Mouse (Mus musculus) neural tube, embryonic 14.5 days (tissue): ENCODE measurements around the gene Pax9. TPM values are rescaled to one million over a fixed set of nuclear protein-coding genes. Genes with fewer than 3 reads are reported as not detected.

Source experiments
- ATAC-seq: fragments of 200-750 bp; cut with Nextera tagmentation; 2 replicates; pipeline ENCODE4 v1.8.0; 2017; ENCODE audit warnings: low read depth, mild to moderate bottlenecking, moderate TSS enrichment, moderate library complexity
- H3K27ac ChIP-seq: fragments of 300-500 bp; sonication (generic); 2 replicates; pipeline ENCODE4 v1.5.1; 2014; ENCODE audit warnings: low read depth, mild to moderate bottlenecking, control low read depth, low read length, moderate library complexity, mixed read lengths
- H3K27me3 ChIP-seq: fragments of 300-500 bp; sonication (generic); 2 replicates; pipeline ENCODE4 v1.6.1; 2014; ENCODE audit warnings: low read length; ENCODE audit not compliant: control insufficient read depth, insufficient read depth
- H3K36me3 ChIP-seq: fragments of 300-500 bp; sonication (generic); 2 replicates; pipeline ENCODE4 v1.6.1; 2014; ENCODE audit warnings: low read length, mixed read lengths; ENCODE audit not compliant: control insufficient read depth, insufficient read depth
- H3K4me1 ChIP-seq: fragments of 300-500 bp; sonication (generic); 2 replicates; pipeline ENCODE4 v1.6.1; 2014; ENCODE audit warnings: low read length; ENCODE audit not compliant: control insufficient read depth, insufficient read depth
- H3K4me2 ChIP-seq: fragments of 300-500 bp; sonication (generic); 2 replicates; pipeline ENCODE4 v1.6.1; 2014; ENCODE audit warnings: mild to moderate bottlenecking, low read depth, low read length, control low read depth
- H3K4me3 ChIP-seq: fragments of 300-500 bp; sonication (generic); 2 replicates; pipeline ENCODE4 v1.5.1; 2014; ENCODE audit warnings: low read depth, low read length, control low read depth, mixed read lengths
- H3K9ac ChIP-seq: fragments of 300-500 bp; sonication (generic); replicated peaks from 2 replicates; pipeline ENCODE4 v1.6.1; 2014; ENCODE audit warnings: low read depth, mild to moderate bottlenecking, control low read depth, low read length, mixed read lengths
- H3K9me3 ChIP-seq: fragments of 300-500 bp; sonication (generic); 2 replicates; pipeline ENCODE4 v1.6.1; 2016; ENCODE audit warnings: low read length; ENCODE audit not compliant: control insufficient read depth
- WGBS: fragments of 180-500 bp; shearing (Covaris S2); extraction: QIAGEN DNeasy Blood & Tissue Kit; methylation state at CpG from one replicate; pipeline ENCODE4 v1.1.7; 2014; 5-methylcytosine and 5-hydroxymethylcytosine counted together
- polyA plus RNA-seq: library from polyadenylated mRNA; unstranded; fragments of >200 nt; fragmentation: Nextera tagmentation; extraction: Ambion mirVana; gene quantifications from 2 replicates; pipeline ENCODE4 v1.2.1, GENCODE M21; 2014

Gene Pax9
- polyA plus RNA-seq, 1 experiment from 2014 or later, result not detected

DNA sequence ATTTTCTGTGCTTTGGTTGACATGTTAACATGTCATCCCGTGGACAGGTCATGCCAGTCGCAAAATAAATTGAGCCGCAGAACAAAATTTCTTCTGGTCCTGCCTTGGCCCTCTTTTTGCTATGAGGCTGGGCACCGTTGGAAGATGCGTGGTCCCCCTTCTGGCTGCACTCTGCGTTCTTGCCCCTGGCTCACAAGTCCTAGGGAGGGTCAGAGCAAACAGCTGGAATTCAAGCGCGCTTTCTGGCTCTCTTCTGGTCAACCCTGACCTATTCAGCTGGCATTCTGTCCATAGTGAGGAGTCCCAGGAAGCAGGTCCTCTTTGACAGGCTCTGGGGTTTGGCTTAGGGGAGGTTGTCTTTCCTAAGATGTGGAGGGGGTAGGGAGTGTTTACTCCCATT is 2.6 kb upstream of the Pax9 start:
- WGBS, result 3% methylated on average over 8 of the region's 8 CpGs
- Histone ChIP-seq H3K9me3 (no peaks in the 10 kb centered on the region), H3K27ac (no peak overlapping the region), H3K27me3 (peaks cover 80% of the 10 kb centered on the region), H3K36me3 (no peaks in the 10 kb centered on the region), H3K4me3 (no peak overlapping the region), H3K4me1 (no peaks in the 10 kb centered on the region), H3K4me2 (no peak overlapping the region), H3K9ac (no peak overlapping the region)
- ATAC-seq, result no peak

DNA sequence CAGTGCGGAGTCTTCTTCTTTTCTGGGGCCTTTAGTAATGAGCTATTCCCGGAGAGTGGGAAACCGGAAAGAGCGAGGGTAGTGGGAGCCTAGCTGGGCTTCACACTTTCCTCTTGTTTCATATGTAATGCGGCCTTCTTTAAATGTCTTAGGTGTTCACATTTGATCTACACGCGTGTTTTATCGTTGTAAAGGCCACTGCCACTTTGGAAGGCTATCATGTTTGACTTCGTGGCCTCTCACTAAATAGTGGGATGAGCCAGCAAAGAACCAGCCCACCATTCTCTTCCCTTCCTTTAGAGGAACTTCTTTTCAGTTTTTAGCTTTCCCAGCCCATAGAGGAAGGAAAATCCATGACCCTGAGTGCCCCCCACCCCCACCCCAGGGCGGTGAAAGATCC is 2.2 kb upstream of the Pax9 start:
- Histone ChIP-seq H3K4me3 (no peak overlapping the region), H3K4me2 (no peak overlapping the region), H3K27me3 (peaks cover 77% of the 10 kb centered on the region), H3K9me3 (no peaks in the 10 kb centered on the region), H3K27ac (no peak overlapping the region), H3K36me3 (no peaks in the 10 kb centered on the region), H3K9ac (no peak overlapping the region), H3K4me1 (no peaks in the 10 kb centered on the region)
- ATAC-seq, result no peak
- WGBS, result 0% methylated on average over 10 of the region's 10 CpGs

DNA sequence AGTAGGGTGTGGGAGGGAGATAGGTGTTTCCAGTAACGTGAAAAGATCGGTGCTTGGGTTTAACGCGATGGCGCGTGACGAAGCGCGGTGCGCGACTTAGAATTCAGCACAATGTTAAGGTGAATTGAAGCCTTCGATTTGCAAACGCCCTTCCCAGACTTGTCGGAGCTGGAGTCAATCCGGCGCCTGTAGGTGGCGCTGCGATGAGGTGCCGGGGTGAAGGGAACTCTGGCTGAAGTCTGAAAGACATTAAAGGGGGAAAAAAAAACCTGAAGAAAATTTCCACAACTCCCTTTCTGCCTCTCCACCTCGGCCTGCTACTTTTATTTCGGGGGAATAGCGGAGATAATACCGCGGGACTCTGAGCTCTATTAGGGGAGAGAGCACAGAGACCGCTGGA is 1.8 kb upstream of the Pax9 start:
- no peak for ATAC-seq
- Histone ChIP-seq H3K27ac (no peak overlapping the region), H3K4me2 (no peak overlapping the region), H3K4me3 (no peak overlapping the region), H3K27me3 (peaks cover 73% of the 10 kb centered on the region), H3K9me3 (no peaks in the 10 kb centered on the region), H3K4me1 (no peaks in the 10 kb centered on the region), H3K36me3 (no peaks in the 10 kb centered on the region), H3K9ac (no peak overlapping the region)
- WGBS, result 0% methylated on average over 25 of the region's 25 CpGs

DNA sequence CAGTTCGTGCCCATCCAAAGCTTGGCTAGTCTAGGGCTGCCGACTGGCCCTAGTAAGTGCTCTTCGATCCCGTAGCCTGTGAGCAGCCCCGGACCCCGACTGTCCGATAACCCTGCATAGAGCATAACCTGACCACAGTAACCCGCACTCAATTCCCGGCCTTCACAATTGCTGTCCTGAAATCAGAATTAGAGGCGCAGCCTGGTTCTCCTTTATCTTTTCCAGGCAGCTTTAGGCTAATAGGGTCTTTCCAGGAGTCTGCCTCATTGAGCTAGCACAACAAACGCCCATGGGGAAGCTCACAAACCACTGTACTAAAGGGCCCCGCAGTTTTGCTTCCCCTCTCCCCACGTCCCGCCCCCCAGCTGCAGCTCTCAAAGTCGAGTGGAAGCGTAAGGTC is 1.2 kb upstream of the Pax9 start:
- no peaks in the 10 kb centered on the region for H3K9me3 ChIP-seq
- no peak overlapping the region for H3K27ac ChIP-seq
- H3K4me1 ChIP-seq, result no peaks in the 10 kb centered on the region
- no peak overlapping the region for H3K4me3 ChIP-seq
- ATAC-seq, result no peak
- no peak overlapping the region for H3K4me2 ChIP-seq
- H3K27me3 ChIP-seq, result peaks cover 74% of the 10 kb centered on the region
- WGBS, result 1% methylated on average over 16 of the region's 16 CpGs
- no peak overlapping the region for H3K9ac ChIP-seq
- H3K36me3 ChIP-seq, result no peaks in the 10 kb centered on the region

DNA sequence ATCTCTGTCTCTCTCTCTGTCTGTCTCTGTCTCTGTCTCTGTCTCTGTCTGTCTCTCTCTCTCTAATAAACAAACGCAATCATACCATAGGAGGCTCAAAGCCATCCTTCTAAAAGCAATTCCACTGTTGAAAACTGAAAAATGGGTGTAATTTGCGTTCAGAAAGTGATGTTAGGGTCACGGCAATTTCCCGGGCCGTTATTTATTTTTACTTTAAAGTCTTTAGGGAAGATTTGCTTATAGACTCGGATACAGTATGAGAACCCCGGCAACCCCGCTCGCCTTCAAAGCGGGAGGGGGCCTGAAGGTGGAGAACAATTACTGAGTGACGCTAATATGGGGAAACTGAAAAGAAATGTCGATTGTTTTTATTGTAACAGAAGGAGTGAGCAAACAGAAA is 566 bp upstream of the Pax9 start:
- Histone ChIP-seq H3K27me3 (peaks cover 74% of the 10 kb centered on the region), H3K36me3 (no peaks in the 10 kb centered on the region), H3K27ac (no peak overlapping the region), H3K9me3 (no peaks in the 10 kb centered on the region), H3K4me3 (no peak overlapping the region), H3K4me2 (no peak overlapping the region), H3K4me1 (no peaks in the 10 kb centered on the region), H3K9ac (no peak overlapping the region)
- WGBS, result 2% methylated on average over 12 of the region's 12 CpGs
- ATAC-seq, result no peak

DNA sequence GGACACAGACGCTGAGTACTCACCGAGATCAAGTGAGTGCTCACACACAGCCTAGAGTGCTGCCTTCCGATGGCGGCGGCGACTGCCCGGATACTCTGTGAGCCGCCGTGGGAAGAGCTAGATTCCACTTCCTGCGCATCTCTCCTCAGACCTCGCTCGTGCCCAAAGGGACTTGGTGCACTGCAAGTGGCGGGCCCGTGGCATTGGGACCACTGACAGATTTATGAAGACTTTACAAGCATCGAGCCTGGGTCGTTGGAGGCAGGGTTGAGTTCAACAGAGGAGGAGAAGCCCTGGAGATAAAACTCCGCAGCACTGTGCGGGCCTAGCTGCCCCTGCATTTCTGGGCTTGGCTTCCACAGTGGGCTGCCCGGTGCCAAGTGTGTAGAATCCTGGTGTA is 969 bp downstream of the Pax9 start:
- Histone ChIP-seq H3K4me2 (no peak overlapping the region), H3K4me3 (no peak overlapping the region), H3K9ac (no peak overlapping the region), H3K9me3 (no peaks in the 10 kb centered on the region), H3K27ac (no peak overlapping the region), H3K36me3 (no peaks in the 10 kb centered on the region), H3K27me3 (peaks cover 75% of the 10 kb centered on the region), H3K4me1 (no peaks in the 10 kb centered on the region)
- no peak for ATAC-seq
- WGBS, result 2% methylated on average over 19 of the region's 19 CpGs

DNA sequence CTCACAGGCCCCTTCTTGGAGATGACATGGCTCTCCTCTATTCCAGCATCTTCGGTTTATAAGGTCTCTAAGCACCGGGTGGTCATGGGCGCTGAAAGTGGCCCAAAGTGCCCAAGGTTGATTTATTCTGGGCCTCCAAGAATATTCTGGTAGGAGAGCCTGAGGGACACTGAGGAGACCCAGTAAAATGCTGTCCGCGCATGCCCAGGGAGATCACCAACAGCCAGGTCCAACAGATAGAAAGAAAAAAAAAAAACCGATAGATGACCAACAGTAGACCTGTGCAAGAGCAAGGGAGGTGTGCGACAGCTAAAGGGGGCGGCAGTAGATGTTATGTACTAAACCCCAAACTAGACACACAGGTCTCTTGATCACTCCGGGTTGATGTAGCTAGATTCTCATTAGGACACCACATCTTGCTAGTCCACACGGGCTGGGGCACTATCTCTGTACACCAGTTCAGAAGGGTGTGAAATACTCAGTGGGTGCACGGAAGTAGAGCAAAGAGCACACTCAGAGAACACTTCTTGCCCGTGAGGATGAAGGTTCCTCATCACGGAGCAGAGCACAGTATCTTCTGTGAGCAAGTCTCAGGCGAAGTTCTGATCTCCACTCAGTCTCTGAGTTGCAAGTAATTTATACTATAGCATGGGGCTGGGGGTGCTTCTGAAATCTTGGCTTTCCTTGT is 2.0 kb downstream of the Pax9 start:
- no peaks in the 10 kb centered on the region for H3K36me3 ChIP-seq
- H3K27ac ChIP-seq, result no peak overlapping the region
- H3K9ac ChIP-seq, result no peak overlapping the region
- no peaks in the 10 kb centered on the region for H3K9me3 ChIP-seq
- no peak for ATAC-seq
- WGBS, result 6% methylated on average over 14 of the region's 14 CpGs
- no peak overlapping the region for H3K4me3 ChIP-seq
- no peak overlapping the region for H3K4me2 ChIP-seq
- no peaks in the 10 kb centered on the region for H3K4me1 ChIP-seq
- H3K27me3 ChIP-seq, result peaks cover 73% of the 10 kb centered on the region

DNA sequence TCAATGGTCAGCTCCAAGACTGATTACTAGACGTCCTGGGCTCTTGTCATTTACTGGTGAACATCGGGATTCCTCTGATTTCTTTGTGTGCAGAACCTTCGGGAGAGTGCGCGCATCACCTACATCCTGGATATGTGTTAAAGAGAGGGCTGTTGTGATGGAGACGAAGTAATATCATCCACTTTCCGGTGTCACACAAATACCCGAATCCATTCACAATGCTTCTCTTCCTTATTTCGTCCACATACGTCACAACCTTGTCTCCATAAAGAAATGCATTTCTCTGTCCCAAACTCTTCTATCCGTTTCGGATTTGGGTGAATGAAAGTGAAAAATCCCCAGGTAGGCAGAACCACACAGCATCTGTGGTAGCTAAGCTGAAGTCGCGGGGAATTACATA is 2.8 kb downstream of the Pax9 start:
- Histone ChIP-seq H3K4me3 (no peak overlapping the region), H3K36me3 (no peaks in the 10 kb centered on the region), H3K4me1 (no peaks in the 10 kb centered on the region), H3K9me3 (no peaks in the 10 kb centered on the region), H3K27me3 (peaks cover 73% of the 10 kb centered on the region), H3K4me2 (no peak overlapping the region), H3K27ac (no peak overlapping the region), H3K9ac (no peak overlapping the region)
- no peak for ATAC-seq
- 3% methylated on average over 14 of the region's 14 CpGs for WGBS

DNA sequence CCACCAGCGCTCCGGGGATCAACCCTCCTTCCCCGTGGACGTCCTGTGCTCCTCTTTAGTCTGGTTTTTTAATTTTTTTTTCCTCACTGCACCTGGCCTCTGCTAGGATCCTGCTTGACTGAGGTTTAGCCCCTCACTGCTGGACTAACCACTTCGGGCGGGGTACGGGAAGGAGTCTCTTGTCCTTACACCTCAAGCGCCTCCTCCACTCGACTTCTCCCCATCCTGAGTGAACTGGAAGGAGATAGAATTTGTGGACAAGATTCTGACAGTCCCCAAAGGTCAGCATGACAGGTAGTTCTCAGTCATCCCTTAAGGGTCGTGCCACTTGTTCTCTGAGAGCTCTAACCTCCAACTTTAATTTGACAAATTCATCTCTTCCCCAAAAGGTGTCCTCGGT is 3.4 kb downstream of the Pax9 start:
- H3K27ac ChIP-seq, result no peak overlapping the region
- H3K36me3 ChIP-seq, result no peaks in the 10 kb centered on the region
- WGBS, result under 1% methylated on average over 11 of the region's 11 CpGs
- H3K4me3 ChIP-seq, result no peak overlapping the region
- no peaks in the 10 kb centered on the region for H3K4me1 ChIP-seq
- H3K4me2 ChIP-seq, result no peak overlapping the region; the same call in 1 of the 2 replicates
- no peaks in the 10 kb centered on the region for H3K9me3 ChIP-seq
- H3K9ac ChIP-seq, result no peak overlapping the region
- ATAC-seq, result no peak
- H3K27me3 ChIP-seq, result peaks cover 73% of the 10 kb centered on the region
